Mouse (Mus musculus) lung, postnatal 0 days (tissue): Measurements from ENCODE around the gene Grik4.

ENCODE experiments used
- CTCF ChIP-seq: IDR thresholded peaks from 2 replicates; pipeline ENCODE4 v1.5.1; 2016; ENCODE audit warnings: antibody characterized with exemption, mild to moderate bottlenecking
- EP300 ChIP-seq: IDR thresholded peaks from 2 replicates; pipeline ENCODE4 v1.6.1; 2016; ENCODE audit warnings: antibody characterized with exemption, mild to moderate bottlenecking, control low read depth

DNA sequence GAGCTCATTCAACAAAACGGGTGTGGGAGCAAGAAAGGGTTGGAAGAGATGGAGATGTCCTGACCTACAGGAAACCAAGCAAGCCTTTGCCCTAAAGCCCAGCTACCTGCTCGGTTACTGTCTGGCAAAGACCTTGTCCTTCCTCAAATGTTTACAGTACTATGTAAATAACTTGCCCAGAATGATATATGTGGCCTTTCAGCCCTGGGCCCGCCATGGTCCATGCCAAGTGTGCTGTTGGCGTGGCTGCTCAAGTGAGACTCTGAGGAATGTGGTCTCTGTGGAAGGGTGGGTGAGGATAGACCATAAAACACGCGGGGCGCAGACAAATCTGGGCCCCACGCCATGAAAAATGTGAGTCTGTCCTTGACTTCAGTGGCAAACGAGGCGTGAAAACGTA, 83.1 kb downstream of the Grik4 start:
- TF ChIP-seq CTCF (no peak), EP300 (no peak)
